Mouse (Mus musculus) ES-CJ7 (cell line): ENCODE results near the gene Rin3.

Experiments
- DNase-seq: peaks from one replicate; pipeline ENCODE4 v3.0.0; 2011; ENCODE audit warnings: low read depth, low spot score

Rin3 gene

GRCm38 (mm10) chr12:102280867-102281503, 1.9 kb upstream of the Rin3 start:
- no peak for DNase-seq

GRCm38 (mm10) chr12:102282126-102282525, 722 bp upstream of the Rin3 start:
- no peak for DNase-seq

- peak; percentile 25 for DNase-seq
These were observed 827 bp downstream of the Rin3 start for GRCm38 (mm10) chr12:102283483-102284266.

- no peak for DNase-seq
These were observed 1.4 kb downstream of the Rin3 start for GRCm38 (mm10) chr12:102284267-102284610.

GRCm38 (mm10) chr12:102284618-102285159, 1.8 kb downstream of the Rin3 start:
- no peak for DNase-seq

GRCm38 (mm10) chr12:102285318-102285717, 2.5 kb downstream of the Rin3 start:
- no peak for DNase-seq

GRCm38 (mm10) chr12:102285779-102286178, 2.9 kb downstream of the Rin3 start:
- no peak for DNase-seq

GRCm38 (mm10) chr12:102286681-102287414, 4.0 kb downstream of the Rin3 start:
- DNase-seq, result no peak

- no peak for DNase-seq
These were observed 5.2 kb downstream of the Rin3 start for GRCm38 (mm10) chr12:102287904-102288602.

GRCm38 (mm10) chr12:102288846-102289245, 6.0 kb downstream of the Rin3 start:
- no peak for DNase-seq

- DNase-seq, result no peak
These were observed 6.7 kb downstream of the Rin3 start for GRCm38 (mm10) chr12:102289568-102289967.

GRCm38 (mm10) chr12:102290662-102291061, 7.8 kb downstream of the Rin3 start:
- DNase-seq, result no peak

- no peak for DNase-seq
These were observed 8.8 kb downstream of the Rin3 start for GRCm38 (mm10) chr12:102291686-102292085.

- DNase-seq, result no peak
These were observed 9.8 kb downstream of the Rin3 start for GRCm38 (mm10) chr12:102292501-102293215.

- DNase-seq, result no peak
These were observed 11.8 kb downstream of the Rin3 start for GRCm38 (mm10) chr12:102294634-102295033.

- DNase-seq, result no peak
These were observed 12.4 kb downstream of the Rin3 start for GRCm38 (mm10) chr12:102295230-102295629.

GRCm38 (mm10) chr12:102295662-102296061, 12.8 kb downstream of the Rin3 start:
- DNase-seq, result no peak

- no peak for DNase-seq
These were observed 13.5 kb downstream of the Rin3 start for GRCm38 (mm10) chr12:102296361-102296760.

GRCm38 (mm10) chr12:102296967-102297366, 14.1 kb downstream of the Rin3 start:
- DNase-seq, result no peak

- no peak for DNase-seq
These were observed 16.4 kb downstream of the Rin3 start for GRCm38 (mm10) chr12:102299209-102299608.

GRCm38 (mm10) chr12:102301585-102301984, 18.7 kb downstream of the Rin3 start:
- no peak for DNase-seq
